ENCODE assay signal across 9 mouse cellular contexts in genomic region chr15:85613358-85614266, GRCm38 (mm10). TPM values are rescaled to one million over a fixed set of nuclear protein-coding genes. Genes with fewer than 3 reads are reported as not detected.
A peak's percentile ranks its signal among the peaks of the same experiment; 100 is the strongest.
DNase-seq lines count a peak whose midpoint lies in the region; ATAC-seq and TF ChIP-seq lines count a peak whose summit lies in the region.
"Had no signal": no experiment of that assay in that cellular context is flagged by ENCODE, and none has a peak within 500 bp of the region (broad histone marks: within the 10 kb centered on the region; RNA-seq: fewer than 3 reads in every experiment).

No protein-coding gene starts in this region.

- DNase-seq in heart, adult 2 months = peak in 1 of 2 experiments; percentile 43
- DNase-seq in adrenal gland, postnatal 36 days = peak; percentile 45 to 70
- DNase-seq in layer of hippocampus, adult 8-10 months (ENCODE audit: low spot score in 2 of 2) = peak; percentile 82 to 88
- peak; percentile 57 for DNase-seq in urinary bladder, postnatal 25 days (ENCODE audit: low spot score)

- no peak overlapping the region for H3K4me2 ChIP-seq in heart, embryonic 12.5 days
- H3K4me2 ChIP-seq in hindbrain, embryonic 12.5 days (replicated peaks) = no peak overlapping the region
- no peak overlapping the region for H3K4me2 ChIP-seq in midbrain, embryonic 12.5 days (replicated peaks)

- peaks cover 8% of the 10 kb centered on the region for H3K9me3 ChIP-seq in heart, embryonic 12.5 days (replicated peaks)
- H3K9me3 ChIP-seq in hindbrain, embryonic 12.5 days (replicated peaks) = no peaks in the 10 kb centered on the region
- no peaks in the 10 kb centered on the region for H3K9me3 ChIP-seq in midbrain, embryonic 12.5 days

- no peak for TF ChIP-seq POLR2A in heart, adult 2 months (IDR thresholded peaks at IDR 0.05; ENCODE audit: insufficient read depth, low read depth, low read length)

- TF ChIP-seq CTCF in heart, adult 2 months (IDR thresholded peaks at IDR 0.05) = no peak

- peaks cover 21% of the 10 kb centered on the region for H3K4me1 ChIP-seq in heart, adult 2 months (ENCODE audit: control insufficient read depth, insufficient read depth, low read length)
- H3K4me1 ChIP-seq in heart, embryonic 12.5 days (replicated peaks) = peaks cover 25% of the 10 kb centered on the region
- H3K4me1 ChIP-seq in hindbrain, embryonic 12.5 days = peaks cover 32% of the 10 kb centered on the region
- peaks cover 20% of the 10 kb centered on the region for H3K4me1 ChIP-seq in midbrain, embryonic 12.5 days

- 69% methylated on average over 17 of the region's 17 CpGs for WGBS in heart, adult 2 months
- WGBS in heart, embryonic 12.5 days = 76% methylated on average over 17 of the region's 17 CpGs
- WGBS in hindbrain, embryonic 12.5 days = 67% methylated on average over 17 of the region's 17 CpGs
- 81% methylated on average over 17 of the region's 17 CpGs for WGBS in midbrain, embryonic 12.5 days

- TF ChIP-seq EP300 in heart, adult 2 months (IDR thresholded peaks at IDR 0.05; ENCODE audit: insufficient read depth, low read depth, low read length) = no peak

- no peaks in the 10 kb centered on the region; the same call in 1 of the 2 replicates for H3K36me3 ChIP-seq in heart, adult 2 months (ENCODE audit: control insufficient read depth, insufficient read depth, low read length)
- no peaks in the 10 kb centered on the region for H3K36me3 ChIP-seq in heart, embryonic 12.5 days
- no peaks in the 10 kb centered on the region for H3K36me3 ChIP-seq in hindbrain, embryonic 12.5 days
- H3K36me3 ChIP-seq in midbrain, embryonic 12.5 days = no peaks in the 10 kb centered on the region

- intact Hi-C loops in heart, adult 2 months (cut with DNase I) = loop anchor here (1.0 to 5.0 kb wide), 4 partner anchors 19 to 254 kb away; partner anchors contain the start of gene Cdpf1

- H3K4me3 ChIP-seq in heart, adult 2 months = no peak overlapping the region
- H3K4me3 ChIP-seq in heart, embryonic 12.5 days = no peak overlapping the region
- no peak overlapping the region for H3K4me3 ChIP-seq in hindbrain, embryonic 12.5 days
- no peak overlapping the region for H3K4me3 ChIP-seq in midbrain, embryonic 12.5 days
- H3K4me3 ChIP-seq: megakaryocyte, embryonic 14.5 days had no signal

- H3K27me3 ChIP-seq in heart, adult 2 months (ENCODE audit: control insufficient read depth, insufficient read depth, low read length) = no peaks in the 10 kb centered on the region
- peaks cover 43% of the 10 kb centered on the region for H3K27me3 ChIP-seq in heart, embryonic 12.5 days (replicated peaks)
- H3K27me3 ChIP-seq in hindbrain, embryonic 12.5 days = peaks cover 40% of the 10 kb centered on the region
- H3K27me3 ChIP-seq in midbrain, embryonic 12.5 days = peaks cover 66% of the 10 kb centered on the region

- no peaks in the 10 kb centered on the region for H3K79me2 ChIP-seq in heart, adult 2 months (replicated peaks; ENCODE audit: control insufficient read depth, insufficient read depth, low read length)

- no peak overlapping the region for H3K9ac ChIP-seq in heart, adult 2 months (ENCODE audit: low read depth, low read length)
- H3K9ac ChIP-seq in heart, embryonic 12.5 days = no peak overlapping the region
- peak overlapping the region; percentile 1; the same call in 1 of the 2 replicates for H3K9ac ChIP-seq in hindbrain, embryonic 12.5 days
- no peak overlapping the region for H3K9ac ChIP-seq in midbrain, embryonic 12.5 days (replicated peaks)

- peak overlapping the region; percentile 2; the same call in 1 of the 2 replicates for H3K27ac ChIP-seq in heart, adult 2 months
- H3K27ac ChIP-seq in heart, embryonic 12.5 days (ENCODE audit: poor library complexity, severe bottlenecking) = no peak overlapping the region
- H3K27ac ChIP-seq in hindbrain, embryonic 12.5 days = peak overlapping the region; percentile 82
- H3K27ac ChIP-seq in midbrain, embryonic 12.5 days (replicated peaks) = peak overlapping the region; percentile 65

- ATAC-seq in heart, embryonic 12.5 days (ENCODE audit: insufficient number of reproducible peaks, low FRiP score) = no peak
- ATAC-seq in hindbrain, embryonic 12.5 days (ENCODE audit: low FRiP score) = peak; percentile 74
- peak; percentile 57 for ATAC-seq in midbrain, embryonic 12.5 days (ENCODE audit: low FRiP score, low read depth)
- no peak for ATAC-seq in erythroblast, adult 5-6 weeks (replicated peaks; ENCODE audit: low FRiP score, poor library complexity, severe bottlenecking)

RNA-seq across cellular contexts. Expression of gene Wnt7b, which starts 31.3 kb away (rescaled TPM):
- under 1 TPM; 0.14 to 0.18 TPM for total RNA-seq in heart, adult 2 months (2021)
- 0.12 and 0.41 TPM in 2 replicates for polyA plus RNA-seq in heart, adult 2 months (2012; rRNA removed)
- 1.3 and 1.5 TPM in 2 replicates for polyA plus RNA-seq in heart, embryonic 12.5 days (2016; fragmentation: Nextera tagmentation; extraction: Ambion mirVana)
- total RNA-seq in adrenal gland, postnatal 36 days (2021) = under 1 TPM; 0.49 to 0.96 TPM
- 78.3 and 79.5 TPM in 2 replicates for polyA plus RNA-seq in hindbrain, embryonic 12.5 days (2016; fragmentation: Nextera tagmentation; extraction: Ambion mirVana)
- 10 to 100 TPM; 45.9 to 52.4 (median 49.1) TPM for total RNA-seq in layer of hippocampus, adult 8-10 months (2022)
- 68.3 and 86.4 TPM in 2 replicates for polyA plus RNA-seq in midbrain, embryonic 12.5 days (2016; fragmentation: Nextera tagmentation; extraction: Ambion mirVana)
- not detected in 2 replicates for total RNA-seq in erythroblast, adult 5-6 weeks (2015; ENCODE audit: low replicate concordance)
- not detected in 2 replicates for total RNA-seq in erythroblast, adult 5-6 weeks (2017; ENCODE audit: low replicate concordance)

Comparison
In these comparisons a context has a peak if more than half of its experiments do, and no peak if none do; other contexts are left out.
1. ATAC-seq: peak in hindbrain, embryonic 12.5 days (single experiment) and midbrain, embryonic 12.5 days (single experiment); none in heart, embryonic 12.5 days (single experiment) and erythroblast, adult 5-6 weeks (single experiment).
2. RNA of gene Wnt7b, which starts 31.3 kb away (total RNA-seq): 45.9 to 52.4 TPM in layer of hippocampus, adult 8-10 months; 0.49 to 0.96 TPM in adrenal gland, postnatal 36 days, 0.14 to 0.18 TPM in heart, adult 2 months and not detected in erythroblast, adult 5-6 weeks; every median in the first group is over 10 times any median in the second.